Mouse (Mus musculus) intestine, postnatal 0 days (tissue): Measurements from ENCODE around the gene Mrpl50. TPM values are rescaled to one million over a fixed set of nuclear protein-coding genes. Genes with fewer than 3 reads are reported as not detected.
A peak's percentile ranks its signal among the peaks of the same experiment; 100 is the strongest.
"Not testable (repeated sequence)": the region's sequence is repeated elsewhere in the genome, so short reads cannot be mapped to it uniquely, and the experiment has no call there.

Source experiments
- ATAC-seq: fragments of 200-750 bp; cut with Nextera tagmentation; 2 replicates; pipeline ENCODE4 v1.8.0; 2017; ENCODE audit warnings: mild to moderate bottlenecking, moderate TSS enrichment, moderate library complexity
- H3K27ac ChIP-seq: fragments of 300-500 bp; sonication (generic); 2 replicates; pipeline ENCODE4 v1.5.1; 2014; ENCODE audit warnings: mild to moderate bottlenecking, low read depth, low read length, moderate library complexity
- H3K27me3 ChIP-seq: fragments of 300-500 bp; sonication (generic); replicated peaks from 2 replicates; pipeline ENCODE4 v1.6.1; 2014; ENCODE audit warnings: low read length, mixed read lengths; ENCODE audit not compliant: control insufficient read depth, insufficient read depth
- H3K36me3 ChIP-seq: fragments of 300-500 bp; sonication (generic); 2 replicates; pipeline ENCODE4 v1.6.1; 2014; ENCODE audit warnings: mild to moderate bottlenecking, moderate library complexity; ENCODE audit not compliant: control insufficient read depth, insufficient read depth
- H3K4me1 ChIP-seq: fragments of 300-500 bp; sonication (generic); replicated peaks from 2 replicates; pipeline ENCODE4 v1.6.1; 2014; ENCODE audit warnings: antibody characterized with exemption, low read length, mixed read lengths; ENCODE audit not compliant: control insufficient read depth, insufficient read depth
- H3K4me2 ChIP-seq: fragments of 300-500 bp; sonication (generic); replicated peaks from 2 replicates; pipeline ENCODE4 v1.6.1; 2014; ENCODE audit warnings: low read depth, mild to moderate bottlenecking, moderate library complexity
- H3K4me3 ChIP-seq: fragments of 300-500 bp; sonication (generic); 2 replicates; pipeline ENCODE4 v1.5.1; 2014; ENCODE audit warnings: low read depth, low read length
- H3K9ac ChIP-seq: fragments of 300-500 bp; sonication (generic); 2 replicates; pipeline ENCODE4 v1.6.1; 2014; ENCODE audit warnings: mild to moderate bottlenecking, low read depth, low read length
- H3K9me3 ChIP-seq: fragments of 300-500 bp; sonication (generic); 2 replicates; pipeline ENCODE4 v1.6.1; 2016; ENCODE audit warnings: mixed run types; ENCODE audit not compliant: control insufficient read depth
- CTCF ChIP-seq: sonication (generic); IDR thresholded peaks from 2 replicates; pipeline ENCODE4 v1.5.1; 2016; ENCODE audit warnings: low read depth, mild to moderate bottlenecking, control low read depth, antibody characterized with exemption, moderate library complexity
- WGBS: fragments of 180-500 bp; shearing (Covaris S2); extraction: QIAGEN DNeasy Blood & Tissue Kit; methylation state at CpG from one replicate; pipeline ENCODE4 v1.1.7; 2014; 5-methylcytosine and 5-hydroxymethylcytosine counted together
- polyA plus RNA-seq: library from polyadenylated mRNA; unstranded; fragments of >200 nt; fragmentation: Nextera tagmentation; extraction: Ambion mirVana; gene quantifications from 2 replicates; pipeline ENCODE4 v1.2.1, GENCODE M21; 2015

Mrpl50 gene
- polyA plus RNA-seq, 1 experiment from 2014 or later, result 46.3 TPM

- Histone ChIP-seq H3K4me2 (no peak overlapping the region), H3K9ac (no peak overlapping the region), H3K36me3 (peaks cover 26% of the 10 kb centered on the region), H3K9me3 (no peaks in the 10 kb centered on the region), H3K27me3 (no peaks in the 10 kb centered on the region), H3K27ac (no peak overlapping the region), H3K4me1 (0 out of 2 replicates have a peak, but pooled peaks cover 3% of the 10 kb centered on the region), H3K4me3 (no peak overlapping the region)
- ATAC-seq, result no peak
- TF ChIP-seq CTCF, result no peak
- WGBS, result 93% methylated on average over 6 of the region's 6 CpGs
These were observed 6.5 kb downstream of the Mrpl50 start for GRCm38 (mm10) chr4:49514441-49514840.

GRCm38 (mm10) chr4:49512636-49513035 lies 8.3 kb downstream of the Mrpl50 start:
- peaks cover 26% of the 10 kb centered on the region for H3K36me3 ChIP-seq
- WGBS, result 94% methylated on average over 4 of the region's 4 CpGs
- TF ChIP-seq CTCF, result no peak
- no peaks in the 10 kb centered on the region for H3K27me3 ChIP-seq
- no peaks in the 10 kb centered on the region for H3K9me3 ChIP-seq
- H3K4me2 ChIP-seq, result no peak overlapping the region
- no peak for ATAC-seq
- H3K9ac ChIP-seq, result no peak overlapping the region
- no peak overlapping the region for H3K4me3 ChIP-seq
- no peaks in the 10 kb centered on the region for H3K4me1 ChIP-seq
- no peak overlapping the region for H3K27ac ChIP-seq

GRCm38 (mm10) chr4:49510236-49510835 lies 10.6 kb downstream of the Mrpl50 start:
- H3K4me2 ChIP-seq, H3K4me3 ChIP-seq, H3K9ac ChIP-seq, H3K4me1 ChIP-seq, H3K9me3 ChIP-seq, H3K27me3 ChIP-seq, H3K27ac ChIP-seq: not testable (repeated sequence)
- H3K36me3 ChIP-seq, result peaks cover 19% of the 10 kb centered on the region
- peak; percentile 6; the same call in 1 of the 2 replicates for ATAC-seq
- 59% methylated on average over 1 of the region's 1 CpGs for WGBS

GRCm38 (mm10) chr4:49509183-49509582 lies 11.7 kb downstream of the Mrpl50 start:
- 68% methylated on average over 2 of the region's 2 CpGs for WGBS
- TF ChIP-seq CTCF, result no peak
- no peaks in the 10 kb centered on the region for H3K27me3 ChIP-seq
- H3K9me3 ChIP-seq, result no peaks in the 10 kb centered on the region
- no peak overlapping the region for H3K27ac ChIP-seq
- no peak overlapping the region for H3K4me2 ChIP-seq
- peaks cover 16% of the 10 kb centered on the region for H3K36me3 ChIP-seq
- H3K4me3 ChIP-seq, result no peak overlapping the region
- H3K9ac ChIP-seq, result no peak overlapping the region
- H3K4me1 ChIP-seq, result no peaks in the 10 kb centered on the region
- no peak for ATAC-seq

GRCm38 (mm10) chr4:49506386-49506785 lies 14.5 kb downstream of the Mrpl50 start, which contains the start of gene Baat:
Gene Baat, minus strand, starts transcription at chr4:49506557.
- peak; percentile 33; the same call in 1 of the 2 replicates for ATAC-seq
- 34% methylated on average over 3 of the region's 3 CpGs for WGBS

GRCm38 (mm10) chr4:49503563-49503962 lies 17.3 kb downstream of the Mrpl50 start:
- no peaks in the 10 kb centered on the region for H3K9me3 ChIP-seq
- H3K4me2 ChIP-seq, result no peak overlapping the region
- ATAC-seq, result no peak
- 77% methylated on average over 1 of the region's 1 CpGs for WGBS
- H3K36me3 ChIP-seq, result no peaks in the 10 kb centered on the region
- no peaks in the 10 kb centered on the region for H3K4me1 ChIP-seq
- no peak overlapping the region for H3K27ac ChIP-seq
- H3K27me3 ChIP-seq, result no peaks in the 10 kb centered on the region
- H3K9ac ChIP-seq, result no peak overlapping the region
- TF ChIP-seq CTCF, result no peak
- H3K4me3 ChIP-seq, result no peak overlapping the region

More at GRCm38 (mm10) chr4:49506386-49506785, 14.5 kb downstream of the Mrpl50 start, which contains the start of gene Baat:
- no peak for TF ChIP-seq CTCF
- Histone ChIP-seq H3K9ac (no peak within 1 kb of the TSS), H3K4me1 (no peaks in the 10 kb centered on the region), H3K9me3 (no peaks in the 10 kb centered on the region), H3K27ac (peak within 1 kb of the TSS; percentile 31), H3K27me3 (no peaks in the 10 kb centered on the region), H3K4me2 (peak within 1 kb of the TSS; percentile 7; the same call in 1 of the 2 replicates), H3K36me3 (no peaks in the 10 kb centered on the region), H3K4me3 (no peak within 1 kb of the TSS)

GRCm38 (mm10) chr4:49485934-49486650 lies 34.8 kb downstream of the Mrpl50 start:
- H3K9ac ChIP-seq, H3K36me3 ChIP-seq, H3K4me2 ChIP-seq, H3K27me3 ChIP-seq, H3K4me3 ChIP-seq, H3K9me3 ChIP-seq, H3K4me1 ChIP-seq: not testable (repeated sequence)
- H3K27ac ChIP-seq, result peak overlapping the region; percentile 50
- peak; percentile 85 for ATAC-seq
- 47% methylated on average over 3 of the region's 3 CpGs for WGBS
